Mouse (Mus musculus) heart, postnatal 10 days (tissue): ENCODE results near the gene Glce. TPM values are rescaled to one million over a fixed set of nuclear protein-coding genes. Genes with fewer than 3 reads are reported as not detected.

ENCODE experiments used
- DNase-seq, 2 experiments: peaks; one replicate each; pipeline ENCODE4 v3.0.0; 2021
- intact Hi-C: fragments of 180-260 bp; cut with DNase I; formaldehyde crosslinking; loops from one replicate; pipeline ENCODE4 v1.15.1; 2025
- total RNA-seq, 2 experiments: library from RNA; stranded (reverse); gene quantifications; 2 replicates each; pipeline ENCODE4 v1.2.3; 2021

Glce gene
- total RNA-seq, 2 experiments from 2014 or later, result 14.6 to 15.3 TPM

DNA sequence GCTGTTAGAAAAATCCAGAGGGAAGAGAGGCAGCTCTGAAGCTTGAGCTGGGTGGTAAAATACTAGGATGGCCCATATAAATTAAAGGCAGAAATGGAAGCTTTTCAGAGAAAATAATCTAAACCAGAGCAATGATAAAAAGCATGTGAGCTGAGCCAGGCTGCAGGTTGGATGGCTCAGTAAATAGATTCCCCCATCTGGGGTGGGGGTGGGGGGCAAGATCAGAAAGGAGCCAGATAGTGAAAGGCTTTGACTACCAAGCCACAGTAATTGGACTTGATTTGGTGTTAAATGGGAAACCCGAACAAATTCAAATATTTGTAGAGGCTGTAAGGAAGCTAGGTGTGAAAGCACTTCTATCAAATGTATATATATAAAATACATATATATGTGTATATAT is 1.8 kb upstream of the Glce start:
- DNase-seq, result no peak
- intact Hi-C loops, result loop anchor here (5.0 kb wide), 1 partner anchor 67 kb away; no protein-coding TSS in a partner anchor

DNA sequence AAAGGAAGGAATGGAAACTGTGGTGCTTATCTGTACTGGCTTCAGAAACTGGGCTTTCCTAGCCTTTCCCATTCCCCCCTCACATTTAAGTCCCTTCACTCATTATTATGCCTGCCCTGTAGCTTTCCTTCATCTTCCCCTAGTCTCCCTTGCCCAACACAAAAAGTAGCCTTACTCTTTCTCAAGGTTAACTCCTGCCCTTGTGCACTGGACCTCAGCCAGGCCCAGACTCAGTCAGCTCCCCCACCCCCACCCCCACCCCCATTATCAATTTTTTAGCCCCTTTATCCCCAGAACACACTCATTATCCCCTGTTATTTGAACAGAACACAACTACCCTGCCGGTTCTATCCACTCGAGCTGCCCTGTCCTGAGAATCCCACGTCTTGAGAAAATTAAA is 1.0 kb upstream of the Glce start:
- intact Hi-C loops, result loop anchor here (2.0 to 5.0 kb wide), 3 partner anchors 66 to 121 kb away; no protein-coding TSS in a partner anchor
- DNase-seq, result no peak

DNA sequence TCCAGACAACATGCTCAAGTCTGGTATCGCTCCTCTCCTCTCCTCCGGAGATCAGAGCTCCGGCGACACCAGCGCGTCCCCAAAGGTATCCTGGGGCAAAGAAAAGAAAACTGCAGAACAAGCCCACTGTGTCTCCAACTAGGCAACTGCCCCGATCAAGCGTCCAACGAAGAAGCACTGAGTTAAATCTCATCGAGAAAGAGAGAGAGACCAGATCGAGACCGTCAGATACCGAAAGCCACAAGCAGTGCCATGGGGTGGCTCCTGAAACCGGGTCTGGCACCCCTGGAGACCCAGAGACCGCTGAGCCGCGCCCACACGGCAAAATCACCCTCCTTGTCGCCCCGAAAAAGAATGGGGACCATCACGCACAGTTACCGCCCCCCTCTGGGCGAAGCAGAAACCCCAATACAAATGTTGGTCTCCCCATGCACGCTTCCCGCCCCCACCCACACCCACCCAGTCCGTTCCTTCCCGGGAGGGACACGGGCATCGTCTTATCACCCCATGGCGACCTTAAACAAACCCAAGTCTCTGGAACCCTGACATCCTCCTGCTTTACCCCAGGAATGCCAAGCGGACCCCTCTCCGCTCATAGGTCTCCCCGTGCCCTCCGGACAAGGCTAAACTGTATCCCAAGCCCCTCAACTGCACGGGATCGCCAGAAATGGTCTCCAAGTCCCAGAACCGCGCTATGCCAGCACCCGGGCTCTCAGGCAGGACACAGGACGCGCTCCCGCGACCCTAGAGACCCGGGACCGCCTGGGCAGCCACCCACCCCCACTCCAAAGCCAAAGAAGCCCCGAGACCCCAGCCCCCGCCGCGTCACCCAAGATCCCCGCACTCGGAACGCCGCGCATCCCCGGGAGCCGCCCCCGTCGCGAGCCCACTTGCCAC is 656 bp downstream of the Glce start:
- DNase-seq, result peak; percentile 42 to 49
- intact Hi-C loops, result loop anchor here (2.0 to 5.0 kb wide), 3 partner anchors 64 to 123 kb away; no protein-coding TSS in a partner anchor

DNA sequence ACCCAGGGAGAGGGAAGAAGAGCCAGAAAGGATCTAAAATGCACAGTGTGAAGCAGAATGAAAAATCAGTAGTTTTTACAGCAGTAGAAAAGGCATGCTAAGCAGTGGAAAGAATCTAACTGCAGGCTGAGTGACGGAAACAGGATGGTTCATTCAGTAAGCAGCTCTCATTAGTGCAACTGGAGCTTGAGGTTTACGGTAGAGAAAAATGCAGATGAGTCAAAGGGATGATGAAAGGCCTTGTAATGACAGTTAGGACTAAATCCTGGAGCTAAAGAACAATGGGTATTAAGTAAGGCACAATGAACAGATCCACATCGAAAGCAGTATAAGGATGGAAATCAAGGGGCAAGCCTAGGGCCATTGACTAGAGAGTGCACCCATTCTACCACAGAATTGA is 3.7 kb downstream of the Glce start:
- DNase-seq, result no peak
- intact Hi-C loops, result no loop called here

DNA sequence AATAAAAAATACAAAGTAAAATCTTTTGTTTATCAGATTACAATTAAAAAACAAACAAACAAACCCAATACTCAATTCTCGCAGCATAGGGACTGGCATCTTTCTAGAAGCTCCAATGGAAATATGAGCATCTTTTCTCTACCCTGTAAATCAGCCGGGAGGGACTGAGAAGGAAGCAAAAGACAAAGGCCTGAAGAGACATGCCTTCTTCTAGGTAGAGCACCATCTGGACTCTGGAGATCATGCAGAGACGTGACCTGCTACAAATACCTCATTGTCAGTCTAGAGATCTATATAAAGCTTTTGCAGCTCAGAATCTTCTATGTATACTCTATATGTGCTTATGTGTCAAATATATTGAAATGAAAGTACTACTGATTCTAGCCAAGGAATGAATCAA is 6.6 kb downstream of the Glce start:
- intact Hi-C loops, result no loop called here
- no peak for DNase-seq

DNA sequence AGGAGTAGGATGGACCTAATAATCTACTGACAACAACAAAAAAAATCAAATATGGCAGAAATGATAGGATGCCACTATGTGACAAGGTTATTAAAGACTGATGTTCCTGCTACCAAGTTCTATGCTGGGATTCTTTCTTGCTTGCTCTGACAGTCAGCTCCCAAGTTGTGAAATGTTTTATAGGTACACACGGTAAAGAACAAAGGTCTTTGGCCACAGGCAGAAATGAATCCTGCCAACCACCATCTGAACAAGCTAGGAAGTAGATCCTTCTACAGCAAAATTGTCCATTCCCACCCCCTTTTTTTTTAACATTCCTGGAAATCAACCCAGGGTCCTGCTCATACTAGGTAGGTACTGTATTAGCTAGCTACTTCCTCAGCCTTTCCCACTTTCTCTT is 25.9 kb downstream of the Glce start:
- intact Hi-C loops, result no loop called here
- DNase-seq, result no peak

DNA sequence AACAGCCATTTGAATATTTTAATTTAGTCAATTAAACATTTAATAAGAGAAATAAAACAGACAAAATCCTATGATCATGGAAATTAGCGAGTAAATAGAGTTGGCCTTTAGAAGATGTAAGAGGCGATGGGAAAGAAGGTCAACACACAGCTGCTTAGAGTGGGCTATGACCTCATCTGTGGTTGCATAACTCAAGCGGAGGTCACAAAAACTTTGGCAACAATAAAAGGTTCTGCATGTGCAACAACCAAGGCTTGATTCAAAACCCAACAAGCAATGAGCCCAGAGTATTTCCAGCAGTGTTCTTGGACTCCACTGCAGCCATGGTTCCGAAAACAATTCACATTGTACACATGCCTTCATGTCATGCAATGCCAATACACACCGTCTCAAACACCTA is 30.9 kb downstream of the Glce start:
- DNase-seq, result peak; percentile 48 to 54
- intact Hi-C loops, result no loop called here

DNA sequence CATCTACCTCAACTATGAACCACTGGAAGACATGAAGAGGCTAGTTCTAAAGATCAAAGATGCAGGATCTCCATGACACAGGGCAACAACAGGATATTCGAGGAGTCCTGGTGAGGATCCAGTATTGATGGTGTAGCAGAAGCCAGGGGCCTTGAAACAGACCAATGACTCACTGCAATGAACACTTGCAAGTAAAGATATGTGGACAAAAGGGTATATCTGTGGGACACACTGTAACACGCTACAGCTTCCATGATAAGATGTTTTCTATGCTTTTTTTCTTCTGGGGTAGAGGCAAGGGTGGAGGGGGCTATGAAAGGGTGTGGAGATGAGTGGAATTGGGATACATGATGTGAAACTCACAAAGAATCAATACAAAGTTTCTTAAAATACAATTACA is 36.9 kb downstream of the Glce start:
- intact Hi-C loops, result no loop called here
- DNase-seq, result no peak

DNA sequence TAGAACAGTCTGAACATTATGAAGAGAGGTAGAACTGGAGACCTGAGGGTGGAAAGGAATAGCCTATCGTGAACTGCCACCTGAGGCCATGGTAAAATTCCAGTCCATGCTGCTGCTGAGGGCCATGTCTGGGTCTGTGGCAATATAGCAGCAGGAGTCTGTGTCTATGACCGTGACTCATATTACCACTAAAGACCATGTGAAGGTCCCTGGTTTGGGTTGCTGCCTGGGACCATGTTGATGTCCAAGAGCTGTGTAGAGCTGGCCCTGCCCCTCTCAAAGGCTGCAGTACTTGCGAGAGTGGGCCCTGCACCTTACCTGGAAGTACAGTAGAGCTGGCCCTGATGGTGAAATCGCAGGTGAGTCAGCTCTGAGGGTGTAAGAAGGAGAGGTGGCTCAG is 37.6 kb downstream of the Glce start:
- DNase-seq, result no peak
- intact Hi-C loops, result no loop called here

DNA sequence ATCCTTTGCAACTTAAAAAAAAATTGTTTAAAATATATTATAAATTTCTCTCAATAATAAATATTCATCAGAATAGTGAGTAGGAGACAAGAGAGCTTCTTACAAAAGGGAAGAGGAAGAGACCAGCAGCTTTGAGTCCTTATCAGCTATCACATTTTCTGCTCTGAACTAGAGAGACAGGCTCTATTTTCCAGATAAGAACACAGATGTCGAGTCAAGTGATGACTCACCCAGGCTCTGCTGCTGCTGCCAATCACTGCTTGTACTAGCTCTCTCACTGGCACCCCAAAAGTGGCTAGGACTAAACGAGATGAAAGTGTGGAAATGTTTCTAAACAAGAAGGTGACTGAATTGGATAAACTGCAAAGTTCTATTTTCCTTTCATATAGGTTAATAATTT is 39.5 kb downstream of the Glce start:
- DNase-seq, result no peak
- intact Hi-C loops, result no loop called here

DNA sequence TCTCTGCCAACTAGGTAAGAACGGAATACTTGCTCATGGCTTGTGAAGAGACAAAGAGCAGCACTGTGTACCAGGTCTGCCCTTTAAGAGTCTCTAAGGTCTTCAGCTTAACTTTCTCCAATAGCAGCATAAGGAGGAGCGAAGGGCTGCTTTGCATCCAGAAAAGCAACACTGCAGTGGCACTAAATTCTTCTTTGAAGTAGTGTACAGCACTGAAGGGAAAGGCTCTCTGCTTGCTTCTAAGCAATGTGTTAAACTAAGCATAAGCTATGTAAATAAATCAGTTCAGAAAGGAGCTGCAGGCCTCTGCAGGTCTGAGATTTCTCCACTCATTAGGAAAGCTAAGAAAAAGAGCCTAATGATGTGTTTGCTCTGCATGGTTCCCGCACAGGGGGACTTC is 40.9 kb downstream of the Glce start:
- DNase-seq, result no peak
- intact Hi-C loops, result no loop called here

DNA sequence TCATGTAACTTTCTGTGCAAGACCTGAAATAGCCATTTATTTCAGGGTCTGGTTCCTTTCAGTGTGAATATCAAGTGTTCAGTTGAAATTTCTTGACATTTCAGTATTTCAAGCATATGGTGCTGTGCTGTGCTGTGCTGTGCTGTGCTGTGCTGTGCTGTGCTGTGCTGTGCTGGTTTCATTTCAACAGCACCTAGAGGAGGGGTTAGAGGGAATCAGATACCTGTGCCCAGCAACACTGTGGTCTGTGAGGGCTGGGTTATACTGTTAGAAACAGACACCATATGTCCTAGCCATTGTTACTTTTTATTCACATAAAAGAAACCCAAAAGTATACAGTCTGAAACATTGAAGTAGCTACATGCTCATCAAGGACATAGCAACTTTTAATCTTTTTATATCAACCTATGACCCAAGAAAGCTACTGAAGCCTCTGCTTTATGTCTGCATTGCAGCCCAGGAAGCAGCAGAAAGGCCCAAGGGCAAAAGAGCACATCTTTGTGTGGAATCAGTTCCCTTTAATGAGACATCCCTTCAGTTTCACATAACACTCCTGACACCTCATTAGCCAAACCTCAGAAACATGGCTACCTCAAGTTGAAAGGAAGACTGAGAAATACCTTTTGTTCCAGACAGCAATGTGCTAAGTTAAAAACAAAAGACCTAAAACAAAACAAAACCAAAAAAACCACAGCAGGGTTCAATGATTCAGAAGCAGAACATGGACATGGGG is 42.3 kb downstream of the Glce start:
- intact Hi-C loops, result no loop called here
- DNase-seq, result no peak

DNA sequence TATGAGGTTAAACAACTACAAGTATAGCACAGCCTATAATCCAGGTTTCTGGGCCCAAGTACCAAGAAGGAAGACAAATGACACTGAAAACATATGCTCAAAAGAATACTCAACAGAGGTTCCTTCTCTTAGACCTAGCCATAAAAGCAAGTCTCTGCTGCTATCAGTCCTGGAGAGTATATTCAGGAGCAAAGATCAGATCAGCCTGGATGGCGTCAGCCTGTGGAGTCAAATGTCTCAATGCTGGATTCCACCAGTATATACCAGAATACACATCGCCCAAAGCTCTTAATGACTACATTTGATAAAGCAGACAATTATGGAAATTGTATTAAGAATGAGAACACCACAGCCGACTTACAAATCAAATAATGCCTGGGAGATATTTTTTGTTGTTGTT is 60.2 kb downstream of the Glce start:
- intact Hi-C loops, result no loop called here
- no peak for DNase-seq

DNA sequence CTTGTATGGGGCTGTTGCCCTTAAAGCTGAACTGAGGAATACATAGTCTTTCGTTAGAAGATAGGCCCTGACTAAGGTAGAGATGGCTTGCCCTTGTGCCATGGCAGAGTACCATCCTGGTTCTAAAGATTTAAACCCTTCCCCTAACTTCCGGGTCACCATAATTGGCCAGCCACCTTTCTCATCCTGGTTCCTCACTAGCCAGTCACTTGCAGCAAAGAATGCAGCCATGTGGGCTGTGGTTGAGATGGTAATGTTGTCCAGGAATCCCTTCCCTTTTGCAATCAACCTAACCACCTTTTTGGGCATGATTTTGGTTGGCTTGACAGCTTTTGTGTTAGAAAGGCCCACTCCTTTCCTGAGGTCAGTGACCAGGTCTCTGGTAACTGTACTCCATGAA is 62.0 kb downstream of the Glce start:
- DNase-seq, result no peak
- intact Hi-C loops, result no loop called here

DNA sequence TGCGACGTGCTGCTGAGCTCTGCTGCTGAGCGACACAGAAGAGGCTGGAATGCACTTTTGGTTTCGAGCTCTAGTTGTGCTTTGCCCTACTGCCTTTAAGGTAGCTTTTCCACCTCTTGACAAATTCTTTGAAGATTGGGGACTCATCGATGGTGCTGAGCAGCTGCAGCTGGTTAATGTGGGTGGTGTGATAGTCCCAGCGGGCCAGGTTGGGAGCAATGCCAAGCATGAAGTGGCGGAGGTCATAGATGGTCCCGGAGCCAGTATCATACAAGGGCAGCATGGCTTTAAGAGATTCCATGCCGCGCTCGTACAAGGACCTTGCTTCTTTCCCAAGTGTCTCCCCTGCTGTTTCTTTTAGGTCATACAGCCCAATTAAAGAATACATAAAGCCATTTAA is 62.5 kb downstream of the Glce start:
- peak; percentile 63 to 76 for DNase-seq
- intact Hi-C loops, result loop anchor here (5.0 kb wide), 1 partner anchor 62 kb away; the partner anchor contains the start of gene Glce

DNA sequence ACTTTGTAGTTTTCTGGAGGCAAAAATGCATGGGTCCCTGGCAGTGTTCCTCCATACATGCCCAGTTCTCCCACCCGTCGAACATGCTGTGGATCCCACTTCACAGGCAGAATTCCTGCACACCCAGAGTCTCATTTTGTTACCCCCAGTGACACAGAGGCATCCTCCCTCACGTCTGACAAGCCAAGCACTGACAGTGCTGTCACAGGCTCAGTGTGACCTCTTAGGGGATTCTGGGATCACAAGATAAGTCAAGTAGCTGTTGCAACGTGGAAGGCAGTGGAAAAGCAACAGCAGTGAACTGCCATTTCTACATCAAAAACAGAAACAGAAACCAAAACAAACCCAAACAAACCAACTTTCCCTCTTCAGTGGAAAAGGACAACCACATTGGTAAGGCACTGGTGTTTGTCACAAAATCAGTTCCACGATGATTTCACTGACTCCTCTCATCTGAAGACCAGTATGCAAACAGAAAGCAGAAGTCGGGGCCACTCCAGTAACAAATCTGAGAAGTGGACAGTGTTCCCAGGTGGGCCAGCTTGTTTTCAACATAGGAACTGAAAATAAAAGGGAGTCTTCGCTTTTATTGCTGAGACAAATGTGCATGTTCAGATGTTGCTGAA is 64.5 kb downstream of the Glce start:
- intact Hi-C loops, result loop anchor here (5.0 kb wide), 1 partner anchor 64 kb away; the partner anchor contains the start of gene Glce
- DNase-seq, result no peak

DNA sequence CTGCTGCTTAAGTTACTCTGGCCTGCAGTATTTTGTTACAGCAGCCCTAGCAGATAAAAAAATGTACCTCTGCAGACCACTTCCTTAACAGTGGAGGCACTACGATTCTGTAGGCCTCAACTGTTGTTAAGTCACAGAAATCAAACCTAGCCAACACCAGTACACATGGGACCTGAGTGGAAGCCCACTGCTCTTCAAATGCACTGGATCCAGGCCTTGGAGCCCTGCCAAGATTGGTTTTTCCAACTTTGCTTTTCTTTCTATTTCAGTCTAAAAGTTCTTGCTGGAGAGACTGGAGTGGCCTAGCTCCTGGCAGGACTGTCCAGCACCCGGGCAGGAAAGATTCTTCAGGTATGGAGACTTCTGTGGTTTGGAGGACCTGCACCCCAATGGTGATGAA is 66.2 kb downstream of the Glce start:
- intact Hi-C loops, result loop anchor here (5.0 kb wide), 1 partner anchor 66 kb away; the partner anchor contains the start of gene Glce

DNA sequence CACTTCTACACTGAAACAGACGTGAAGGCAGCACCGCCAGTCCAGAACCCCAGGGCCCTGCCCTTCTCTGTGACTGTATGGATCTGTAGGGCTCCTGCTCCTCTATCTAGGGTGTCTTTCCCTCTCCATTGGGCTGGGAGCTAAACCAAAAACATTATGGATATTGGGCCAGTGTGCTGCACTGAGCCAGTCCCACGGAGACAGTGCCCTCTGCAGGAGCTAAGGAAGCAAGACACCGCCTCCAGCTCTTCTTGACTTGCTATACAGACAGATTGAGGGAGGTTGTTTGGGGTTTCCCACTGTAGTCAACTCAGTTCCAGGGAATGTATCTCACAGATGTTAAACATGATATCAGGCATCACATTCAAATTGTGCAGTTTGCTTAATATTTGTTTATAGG is 71.7 kb downstream of the Glce start:
- intact Hi-C loops, result no loop called here
- DNase-seq, result peak in 1 of 2 experiments; percentile 22

More for the DNA sequence above, 66.2 kb downstream of the Glce start:
- DNase-seq, result no peak

DNA sequence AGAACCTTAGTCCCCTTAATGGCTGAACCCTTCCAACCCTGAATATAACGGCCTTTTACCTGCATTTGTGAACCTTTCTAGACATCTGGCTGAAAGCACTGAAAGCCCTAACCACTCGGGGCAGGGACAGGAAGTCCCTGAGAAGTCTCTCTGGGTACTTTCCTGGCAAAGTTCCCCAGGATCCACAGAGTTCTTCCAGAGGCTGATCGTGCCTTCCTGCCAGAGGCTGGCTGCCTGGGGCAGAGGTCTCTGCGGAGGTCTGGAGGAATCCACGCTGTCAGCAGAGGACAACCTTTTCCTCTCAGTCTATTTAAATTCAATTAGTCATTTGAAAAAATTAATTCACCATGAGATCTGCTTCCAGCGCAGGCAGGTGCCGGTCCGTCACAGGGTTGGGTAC is 73.3 kb downstream of the Glce start:
- intact Hi-C loops, result loop anchor here (10.0 kb wide), 1 partner anchor 506 kb away; no protein-coding TSS in a partner anchor
- no peak for DNase-seq

DNA sequence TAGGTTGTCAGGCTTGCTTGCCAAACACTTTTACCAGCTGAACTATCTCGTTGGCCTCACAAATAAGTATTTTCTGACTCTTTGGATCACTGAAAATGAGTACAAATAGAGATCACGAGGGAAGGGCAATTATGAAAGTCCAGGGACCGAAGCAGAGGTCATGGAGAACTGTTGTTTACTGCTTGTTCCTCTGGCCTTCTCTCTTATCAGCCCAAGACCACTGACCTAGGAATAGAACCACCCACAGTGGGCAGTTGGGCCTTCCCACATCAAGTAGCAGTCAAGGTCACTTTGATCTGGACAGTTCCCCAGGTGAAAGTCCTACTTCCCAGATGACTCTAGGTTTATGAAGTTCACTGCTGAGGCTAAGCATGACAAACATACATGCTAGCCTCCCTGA is 80.3 kb downstream of the Glce start:
- intact Hi-C loops, result loop anchor here (5.0 to 10.0 kb wide), 2 partner anchors 90 to 513 kb away; no protein-coding TSS in a partner anchor
- DNase-seq, result no peak
